Mouse (Mus musculus) cerebellum, postnatal 36 days (tissue): ENCODE data around the gene Ttbk1.
A peak's percentile ranks its signal among the peaks of the same experiment; 100 is the strongest.
"Not testable (repeated sequence)": the region's sequence is repeated elsewhere in the genome, so short reads cannot be mapped to it uniquely, and the experiment has no call there.

Experiments
- DNase-seq, 2 experiments: peaks; one replicate each; pipeline ENCODE4 v3.0.0; 2021 to 2022; ENCODE audit warnings: mixed read lengths in 2 of 2

The Ttbk1 gene

DNA sequence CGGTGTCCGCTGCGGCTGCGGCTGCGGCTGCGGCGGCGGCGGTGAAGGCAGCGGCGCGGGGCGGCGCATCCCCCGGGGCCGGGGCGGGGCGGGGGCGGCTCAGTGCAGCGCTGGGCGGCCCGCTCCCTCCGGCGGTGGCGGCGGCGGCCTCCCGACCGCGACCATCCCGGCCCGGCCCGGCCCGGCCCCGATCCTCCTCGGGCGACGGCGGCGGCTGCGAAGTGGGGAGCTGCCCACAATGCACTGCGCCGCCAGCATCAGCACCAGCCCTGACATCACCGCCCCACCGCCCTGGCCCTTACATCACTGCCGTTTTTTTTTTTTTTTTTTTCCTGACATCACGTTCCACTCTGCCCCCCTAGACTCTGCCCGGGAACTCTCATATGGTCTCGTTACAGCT, at the start of gene Ttbk1:
Ttbk1 (minus strand) TSS at position 245 of the 400 bp plus-strand sequence.
- peak; percentile 76 to 82 for DNase-seq

DNA sequence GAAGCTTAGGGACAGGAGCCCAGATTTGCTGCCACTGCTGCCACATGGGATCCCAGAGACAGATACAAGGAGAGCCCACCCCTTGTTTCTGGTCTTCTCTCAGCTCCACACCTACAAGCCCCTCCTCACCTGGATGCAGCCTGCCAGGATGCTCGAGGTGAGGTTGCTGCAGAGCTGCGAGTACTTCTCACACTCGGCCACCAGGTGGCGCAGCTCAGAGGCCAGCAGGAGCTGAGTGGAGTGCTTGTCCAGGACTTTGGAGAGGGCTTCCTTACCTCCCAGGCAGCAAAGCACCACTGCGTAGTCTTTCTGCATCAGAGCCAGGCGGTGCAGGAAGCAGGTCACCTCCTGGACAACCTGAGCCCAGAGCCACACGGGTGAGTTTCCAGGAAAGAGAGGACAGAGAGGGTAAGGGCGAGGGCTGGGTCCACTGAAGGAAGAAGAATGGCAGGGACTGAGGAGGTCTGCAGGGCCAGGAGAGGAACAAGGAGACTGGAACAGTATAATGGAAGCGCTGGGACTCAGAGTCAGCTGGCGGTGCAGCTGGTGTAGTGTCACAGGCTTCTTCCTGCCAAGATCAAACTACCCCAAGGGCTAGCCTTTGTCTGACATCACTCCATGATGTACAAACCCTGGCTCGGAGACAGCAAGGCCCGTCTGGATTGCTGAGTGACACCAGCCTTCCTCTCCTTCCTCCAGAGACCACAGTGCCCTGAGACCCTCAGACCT, 38.3 kb upstream of the Ttbk1 start:
- DNase-seq, result peak; percentile 78 to 83

DNA sequence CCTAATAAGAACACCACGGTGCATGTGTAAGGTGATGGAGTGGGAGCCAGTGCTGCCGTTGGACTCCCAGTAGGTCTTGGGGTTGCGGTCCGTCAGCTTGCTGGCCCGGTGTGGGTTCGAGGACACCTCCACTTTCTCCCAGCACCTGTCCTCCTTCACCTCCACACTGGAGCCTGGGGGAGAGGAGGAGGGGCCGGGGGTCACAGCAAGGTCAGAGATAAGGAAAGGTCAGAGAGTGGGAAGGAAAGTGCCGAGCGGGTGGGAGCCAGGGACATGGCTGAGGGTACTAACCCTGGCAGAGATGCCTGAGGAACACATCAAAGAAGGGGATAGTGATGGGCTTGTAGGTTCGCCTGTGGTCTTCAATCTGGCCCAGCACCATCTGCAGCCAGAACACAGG, 37.6 kb upstream of the Ttbk1 start:
- DNase-seq, result no peak

DNA sequence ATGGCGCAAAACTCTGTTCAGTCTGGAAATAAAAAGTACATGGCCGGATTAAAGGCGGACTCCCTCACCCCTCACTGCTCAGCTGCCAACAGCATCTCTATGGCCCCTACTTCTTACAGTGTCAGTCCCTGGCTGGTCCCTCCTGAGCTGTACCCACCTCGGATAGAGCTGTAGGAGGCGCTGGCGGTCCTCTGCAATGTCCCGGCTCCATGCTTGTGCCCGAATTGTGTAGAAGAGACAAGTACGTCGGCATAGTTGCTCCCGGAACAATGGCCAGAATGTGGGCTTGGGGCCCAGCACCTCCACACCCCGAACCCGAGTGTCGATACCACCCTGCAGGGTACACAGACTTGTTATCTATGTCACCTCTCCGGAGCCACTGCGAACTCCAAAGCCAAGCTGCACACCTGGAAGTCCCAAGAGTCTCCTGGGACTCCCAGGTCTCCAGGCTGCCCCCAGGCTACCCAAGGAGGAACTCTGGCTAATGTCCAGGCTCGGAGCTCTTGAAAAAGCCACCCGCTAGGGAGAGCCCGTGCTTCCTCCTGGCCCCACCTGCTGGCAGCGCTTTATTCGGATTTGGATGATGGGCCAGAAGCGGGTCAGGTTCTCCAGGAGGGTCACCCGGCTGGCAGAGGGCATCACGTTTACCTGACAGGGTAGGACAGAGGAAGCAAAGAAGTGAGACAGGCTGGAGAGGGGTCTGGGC, 34.6 kb upstream of the Ttbk1 start:
- DNase-seq, result no peak

DNA sequence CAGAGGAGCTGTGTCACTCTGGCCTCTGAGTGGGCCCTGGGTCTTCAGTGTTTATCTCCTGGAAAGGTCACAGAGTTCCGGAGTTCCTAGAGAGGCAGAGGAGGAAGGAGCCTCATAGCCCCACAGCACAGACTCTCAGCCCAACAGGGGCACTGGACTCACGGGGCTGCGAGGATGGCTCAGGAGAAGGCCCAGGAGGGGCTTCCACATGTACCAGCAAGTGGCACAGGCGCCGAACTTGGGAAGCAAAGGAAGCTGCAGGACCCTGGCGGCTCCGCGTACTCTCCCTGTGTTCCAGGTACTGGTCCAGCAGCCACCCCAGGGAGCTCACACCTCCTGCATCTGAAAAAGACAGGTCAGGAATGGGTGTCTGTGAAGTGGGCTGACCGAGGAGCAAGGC, 33.7 kb upstream of the Ttbk1 start:
- DNase-seq, result no peak

DNA sequence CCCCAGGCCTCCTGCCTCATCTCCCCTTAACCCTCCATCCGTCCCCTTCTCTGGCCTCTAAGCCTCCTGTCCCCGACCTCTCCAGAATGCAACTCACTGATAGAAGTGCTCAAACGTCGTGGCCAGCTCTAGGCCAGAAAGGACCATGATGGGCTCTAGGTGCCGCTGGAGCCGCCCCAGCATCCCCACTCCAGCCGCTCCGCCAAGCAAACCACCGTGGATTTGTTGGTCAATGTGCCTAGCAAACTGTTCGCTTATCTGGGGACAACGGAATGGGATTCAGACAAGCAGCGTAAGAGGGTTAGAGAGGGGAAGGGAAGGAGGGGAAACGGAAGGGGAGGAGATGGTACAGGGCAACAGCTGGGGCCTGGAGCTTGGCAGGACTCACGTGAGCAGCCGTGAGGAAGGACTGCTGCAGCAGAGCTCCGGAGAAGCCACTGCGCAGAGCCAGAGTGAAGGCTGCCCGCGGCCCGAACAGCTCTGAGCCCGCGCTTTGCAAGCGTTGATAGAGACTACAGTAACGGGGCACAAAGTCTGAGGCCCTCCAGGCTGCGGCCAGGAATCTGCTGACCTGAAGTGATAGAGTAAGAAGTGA, 33.0 kb upstream of the Ttbk1 start:
- DNase-seq, result no peak

DNA sequence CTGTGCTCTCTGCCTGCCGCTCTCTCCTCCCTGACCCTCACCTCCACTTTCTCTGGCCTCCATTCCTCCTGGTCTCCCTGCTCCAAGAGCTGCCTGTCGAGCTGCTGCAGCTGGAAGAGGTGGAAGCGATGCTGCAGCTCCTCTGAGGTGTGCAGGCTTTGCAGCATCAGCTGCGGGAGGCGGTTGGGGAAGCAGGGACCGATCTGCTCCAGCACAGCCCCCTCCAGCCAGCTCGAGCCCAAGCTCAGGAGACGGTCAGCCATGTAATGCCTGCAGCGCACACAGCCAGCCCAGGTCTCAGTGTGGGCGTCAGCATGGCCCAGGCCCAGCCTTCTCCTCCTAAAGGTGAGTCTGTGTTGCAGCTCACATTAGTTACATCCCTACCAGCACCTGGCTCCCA, 32.5 kb upstream of the Ttbk1 start:
- DNase-seq, result no peak

DNA sequence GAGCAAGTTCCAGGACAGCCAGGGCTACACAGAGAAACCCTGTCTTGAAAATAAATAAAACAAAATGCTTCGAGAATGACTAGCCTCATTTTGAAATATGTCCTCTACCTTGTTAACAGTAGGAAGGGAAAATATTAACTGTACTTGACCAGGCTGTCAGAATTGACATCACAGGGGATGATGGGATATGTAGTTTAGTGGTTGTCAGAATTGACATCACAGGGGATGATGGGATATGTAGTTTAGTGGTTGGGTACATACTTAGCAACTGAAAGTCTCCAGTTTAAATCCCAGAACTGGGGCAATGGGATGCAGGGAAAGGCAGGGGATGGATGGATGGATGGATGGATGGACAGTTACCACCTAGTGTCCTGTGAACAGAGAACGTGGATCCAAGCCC, 25.9 kb upstream of the Ttbk1 start:
- DNase-seq, result no peak

DNA sequence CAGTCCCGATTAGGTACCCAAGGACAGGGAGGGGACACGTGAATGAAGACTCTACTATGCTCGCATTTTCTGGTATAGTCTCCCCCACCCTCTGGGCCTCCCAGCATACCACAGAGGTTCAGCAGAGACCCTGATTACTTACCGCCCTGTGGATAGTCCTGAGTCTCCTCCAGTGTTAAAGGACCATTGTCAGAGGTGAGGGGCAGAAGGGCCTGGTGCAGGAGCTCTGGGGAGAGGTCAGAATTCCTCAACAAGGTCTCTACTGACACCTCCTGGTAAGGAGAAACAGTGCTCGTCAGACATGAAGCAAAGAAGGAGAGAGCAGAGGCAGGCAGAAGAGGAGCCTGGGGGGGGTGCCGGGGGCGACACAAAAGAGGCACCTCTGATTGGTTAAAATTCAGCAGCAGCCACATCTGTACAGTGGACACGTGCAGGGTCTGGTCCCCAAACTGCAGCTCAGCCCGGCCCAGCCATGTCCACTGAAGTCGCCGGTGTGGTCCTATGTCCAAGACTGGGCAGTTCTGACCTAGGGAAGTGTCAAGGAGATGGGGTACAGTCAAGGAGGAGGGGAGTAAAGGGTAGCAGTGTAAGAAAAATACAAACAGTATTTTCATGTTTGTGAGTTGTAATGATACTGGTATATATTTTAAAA, 23.7 kb upstream of the Ttbk1 start:
- no peak for DNase-seq

DNA sequence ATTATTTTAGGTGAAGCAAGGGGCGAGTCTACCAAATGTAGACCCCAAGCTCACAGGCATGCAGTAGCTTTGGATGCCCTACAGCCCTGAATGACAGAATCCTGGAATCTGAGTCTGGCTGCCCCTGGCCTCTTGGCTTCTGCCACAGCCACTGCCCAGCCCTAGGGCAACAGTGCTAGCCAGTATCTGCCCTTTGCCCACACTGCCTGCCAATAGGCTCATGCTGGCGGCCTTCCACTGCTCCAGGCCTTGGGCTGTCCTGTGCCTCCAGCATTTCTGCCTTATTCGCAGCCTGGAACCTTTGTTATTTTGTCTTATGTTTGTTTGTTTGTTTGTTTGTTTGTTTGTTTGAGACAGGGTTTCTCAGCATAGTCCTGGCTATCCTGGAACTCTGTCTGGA, 18.1 kb upstream of the Ttbk1 start:
- DNase-seq, result no peak

DNA sequence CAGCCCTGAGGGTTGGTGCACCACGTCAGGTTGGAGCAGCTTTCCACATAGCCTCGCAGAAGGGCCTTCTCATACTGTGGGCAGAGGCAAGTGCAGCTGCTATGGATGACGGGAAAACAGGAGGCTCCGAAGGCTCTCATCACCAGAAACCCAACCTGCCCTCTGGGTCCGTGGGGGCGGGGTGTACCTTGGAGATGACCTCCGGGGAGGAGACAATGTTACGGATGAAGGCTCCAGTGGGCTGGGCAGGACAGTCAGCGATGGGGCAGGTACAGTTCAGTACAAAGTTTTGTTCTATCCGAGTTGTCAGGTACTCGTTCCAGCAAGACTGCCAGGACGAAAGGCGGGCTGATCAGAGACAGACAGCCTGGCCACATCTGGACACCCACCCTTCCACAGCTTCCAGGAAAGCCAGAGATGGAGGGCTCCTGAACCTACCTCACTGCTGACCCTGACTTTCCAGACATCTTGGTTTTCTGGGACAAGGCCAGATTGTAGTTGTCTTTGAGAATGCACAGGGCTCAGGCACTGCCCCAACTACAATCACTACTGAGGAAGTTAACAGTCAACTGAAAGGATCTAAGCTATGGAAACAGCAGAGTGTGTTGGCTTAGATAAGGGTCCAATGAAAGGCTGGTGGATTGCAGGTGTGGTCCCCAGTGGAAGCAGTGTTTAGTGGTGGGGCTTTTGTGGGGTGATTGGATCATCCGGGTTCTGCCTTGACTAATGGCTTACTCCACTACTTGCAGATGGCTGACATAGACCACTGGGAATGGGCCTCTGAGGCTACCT, 16.6 kb upstream of the Ttbk1 start:
- DNase-seq, result no peak

DNA sequence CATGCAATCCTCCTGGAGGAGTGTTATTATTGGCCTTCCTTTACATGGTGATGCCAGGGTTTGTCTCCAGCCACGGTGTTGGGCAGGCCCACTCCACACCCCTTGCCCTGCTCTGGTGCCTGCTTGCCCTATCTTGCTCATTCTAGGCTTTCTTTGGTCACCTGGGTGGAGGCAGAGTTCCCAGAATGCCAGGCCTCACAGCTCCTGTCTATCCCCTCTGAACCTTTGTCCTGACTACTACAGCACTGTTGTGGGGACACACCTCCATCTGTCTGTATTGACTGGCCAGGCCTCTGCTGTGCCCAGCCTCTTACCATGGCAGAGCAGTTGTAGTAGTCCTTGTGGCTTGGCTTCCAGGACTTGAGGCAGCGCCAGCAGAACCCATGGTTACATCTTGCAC, 15.3 kb upstream of the Ttbk1 start:
- DNase-seq, result no peak

DNA sequence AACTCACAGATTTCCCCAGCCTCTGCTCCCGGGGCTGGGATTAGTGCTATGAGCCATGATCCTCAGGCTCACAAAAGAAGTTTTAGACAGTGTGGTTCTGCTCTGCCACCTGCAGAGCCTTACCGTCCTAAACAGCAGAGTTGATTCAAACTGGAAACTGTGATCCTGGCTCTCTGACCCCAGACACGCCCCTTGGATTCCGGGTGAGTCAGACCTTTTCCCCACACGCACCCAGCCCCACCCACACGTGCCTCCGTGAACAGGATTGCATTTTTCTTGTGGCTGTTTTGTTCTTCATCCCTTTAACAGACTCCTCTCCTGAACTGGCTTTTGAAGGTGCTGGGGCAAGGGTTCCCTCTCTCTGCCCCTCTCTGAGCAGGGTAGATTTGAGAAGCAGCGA, 10.5 kb upstream of the Ttbk1 start:
- no peak for DNase-seq

DNA sequence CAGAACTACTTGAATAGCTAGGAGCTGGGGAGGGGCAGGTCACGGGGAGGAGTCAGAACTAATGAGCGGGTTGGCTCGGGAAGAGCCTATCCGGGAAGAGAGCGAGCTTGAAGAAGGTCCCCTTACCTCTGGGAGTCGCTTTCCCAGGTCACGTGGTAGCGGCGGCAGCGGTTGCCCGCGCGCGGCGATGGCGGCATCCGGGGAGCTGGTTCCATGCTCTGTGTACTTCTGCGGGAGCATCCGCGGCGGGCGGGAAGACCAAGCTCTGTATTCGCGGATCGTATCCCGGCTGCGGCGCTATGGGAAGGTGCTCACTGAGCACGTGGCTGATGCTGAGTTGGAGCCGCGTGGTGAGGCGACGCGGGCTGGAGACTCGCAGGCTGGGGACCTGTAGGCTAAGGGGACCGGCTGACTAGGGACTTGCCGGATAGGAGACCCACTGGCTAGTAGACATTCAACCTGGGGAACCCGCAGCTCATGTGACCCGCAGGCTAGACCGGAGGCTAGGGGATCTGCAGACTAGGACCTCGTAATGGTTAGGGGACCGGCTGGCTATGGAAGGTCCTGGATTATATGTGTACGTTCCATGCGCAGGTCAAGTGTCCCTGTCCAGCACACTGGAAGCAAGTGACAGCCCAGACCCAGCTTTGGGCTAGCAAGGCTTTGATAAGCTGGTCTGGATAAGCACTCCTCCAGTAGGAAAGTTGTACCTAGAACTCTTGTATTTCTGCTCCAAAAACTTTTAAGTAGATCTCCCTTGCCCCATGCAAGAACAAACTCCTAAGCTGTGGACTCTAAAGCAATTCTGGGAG, 9.4 kb upstream of the Ttbk1 start, which contains the start of gene Dnph1:
Dnph1 (plus strand) TSS at position 89 of the 812 bp plus-strand sequence.
- DNase-seq, result peak; percentile 72 to 76

DNA sequence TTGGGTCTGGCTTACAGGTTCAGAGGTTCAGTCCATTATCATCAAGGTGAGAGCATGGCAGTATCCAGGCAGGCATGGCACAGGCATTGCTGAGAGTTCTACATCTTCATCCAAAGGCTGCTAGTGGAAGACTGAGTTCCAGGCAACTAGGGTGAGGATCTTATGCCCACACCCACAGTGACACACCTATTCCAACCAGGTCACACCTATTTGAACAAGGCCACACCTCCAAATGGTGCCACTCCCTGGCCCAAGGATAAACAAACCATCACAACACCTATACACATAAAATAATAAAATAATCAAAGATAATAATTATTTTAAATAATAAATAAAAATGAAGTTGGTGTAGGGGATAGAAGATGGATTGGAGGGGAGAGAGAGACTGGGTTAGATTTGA, 8.6 kb upstream of the Ttbk1 start:
- not testable (repeated sequence) for DNase-seq

DNA sequence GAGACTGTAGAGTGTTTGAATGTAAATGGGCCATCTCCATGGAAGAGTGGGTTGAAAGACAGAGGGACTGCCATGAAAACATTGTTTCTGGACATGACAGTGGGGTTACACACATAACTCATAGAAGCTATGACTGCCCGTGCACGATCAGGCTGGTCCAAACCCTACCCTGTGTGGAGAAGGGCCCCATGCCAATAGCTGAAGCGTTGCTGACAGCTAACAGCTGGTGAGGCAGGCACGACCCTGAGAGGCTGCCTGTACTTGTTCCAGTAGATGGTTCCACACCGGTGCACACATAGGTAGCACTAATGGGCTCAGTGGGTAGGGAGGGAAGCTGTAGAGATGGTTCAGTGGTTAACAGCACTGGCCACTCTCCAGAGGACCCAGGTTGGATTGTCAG, 8.0 kb upstream of the Ttbk1 start:
- no peak for DNase-seq

DNA sequence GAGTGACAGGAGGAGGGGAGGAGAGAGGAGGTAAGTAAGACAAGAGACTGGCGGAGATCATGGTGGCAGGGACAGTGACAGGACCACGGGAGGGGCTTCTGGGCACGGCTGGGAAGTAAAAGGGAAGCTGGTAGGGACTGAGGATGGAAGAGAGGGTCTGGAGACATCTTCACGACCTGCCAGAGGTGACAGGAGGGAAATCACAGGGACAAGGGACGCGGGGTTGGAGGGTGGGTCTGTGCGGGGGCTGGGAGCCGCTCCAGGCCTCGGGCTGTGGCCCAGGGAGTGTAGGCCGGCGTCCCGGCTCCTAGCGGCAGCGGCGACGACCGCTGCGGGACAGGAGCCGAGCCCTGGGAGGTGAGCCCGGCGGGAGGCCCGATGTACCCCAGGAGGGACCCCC, 480 bp downstream of the Ttbk1 start:
- peak in 1 of 2 experiments; percentile 27 for DNase-seq

DNA sequence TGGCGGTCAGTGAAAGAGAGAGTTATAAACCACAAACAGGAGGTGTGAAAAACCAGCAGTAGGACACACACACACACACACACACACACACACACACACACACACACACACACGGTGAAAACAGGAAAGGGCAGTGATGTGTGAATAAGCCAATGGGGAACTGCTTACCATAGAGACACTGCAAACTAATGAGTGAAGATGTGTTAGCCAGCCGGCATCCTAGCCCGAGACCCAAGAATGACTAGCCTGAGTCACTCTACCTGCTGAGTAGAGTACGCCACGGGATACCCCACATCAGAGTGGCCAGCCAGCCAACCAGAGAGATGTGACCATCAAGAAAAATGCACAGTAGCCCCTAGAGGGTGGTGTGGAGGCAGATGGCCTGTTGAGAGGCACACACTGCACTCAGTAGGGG, 3.0 kb downstream of the Ttbk1 start:
- DNase-seq, result peak; percentile 50 to 52

DNA sequence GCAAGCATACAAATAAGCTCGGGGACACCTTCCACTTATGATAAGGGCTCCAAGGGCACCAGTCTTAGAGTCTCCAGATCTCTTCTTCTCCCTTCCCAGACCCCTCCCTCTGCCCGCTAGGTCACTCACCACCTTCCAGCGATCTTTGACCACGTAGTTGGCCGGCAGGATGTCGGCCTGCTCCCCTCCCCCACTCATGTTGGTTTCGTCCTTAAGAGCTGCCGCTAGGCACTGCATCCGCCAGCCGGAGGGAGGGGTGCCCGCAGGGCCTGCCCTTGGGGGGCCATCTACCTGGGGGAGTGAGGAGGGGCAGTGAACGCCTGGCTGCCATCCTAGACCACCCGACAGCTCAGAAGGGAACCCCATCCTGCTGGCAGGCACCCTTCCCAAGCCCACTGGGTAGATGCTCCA, 3.4 kb downstream of the Ttbk1 start:
- peak; percentile 54 to 55 for DNase-seq

DNA sequence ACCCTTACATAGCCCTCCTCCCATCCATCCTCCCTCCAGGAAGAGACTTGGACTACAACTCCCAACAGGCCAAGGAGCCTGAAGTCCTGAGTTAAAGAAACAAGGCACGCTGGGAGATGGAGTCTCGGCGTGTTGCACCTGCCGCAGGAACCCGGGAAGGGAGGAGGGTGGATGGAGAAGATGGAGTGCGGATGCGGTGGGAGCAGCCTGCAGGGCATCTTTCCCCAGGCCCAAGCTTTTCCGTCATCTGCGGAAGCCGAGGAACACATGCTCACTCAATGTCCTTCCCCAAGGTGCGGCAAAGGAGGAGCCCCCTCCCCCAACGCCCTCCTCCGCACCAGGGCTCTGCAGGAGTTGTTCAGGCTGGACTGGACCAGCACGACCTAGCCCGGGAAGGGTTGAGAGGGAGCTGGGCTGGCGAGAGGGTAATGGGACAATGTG, 3.9 kb downstream of the Ttbk1 start:
- peak; percentile 75 to 77 for DNase-seq

DNA sequence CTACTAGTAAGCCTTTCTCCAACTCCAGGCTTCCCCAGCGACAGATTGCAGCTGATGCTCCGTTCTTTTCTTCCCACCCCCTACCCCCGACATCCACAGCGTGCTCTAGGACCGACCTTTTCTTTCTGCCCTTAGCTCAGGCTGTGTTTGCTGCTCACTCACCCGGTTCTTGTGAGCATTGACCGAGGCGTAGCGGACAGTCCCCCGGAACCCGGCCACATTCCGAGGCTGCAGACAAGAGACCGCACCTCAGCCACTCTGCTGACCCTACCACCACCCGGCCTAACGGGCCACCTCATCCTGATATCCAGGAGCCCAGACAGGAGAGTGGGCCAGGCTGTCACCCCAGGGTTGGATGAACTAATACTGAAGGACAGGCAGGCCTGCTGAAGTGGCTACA, 10.2 kb downstream of the Ttbk1 start:
- no peak for DNase-seq

DNA sequence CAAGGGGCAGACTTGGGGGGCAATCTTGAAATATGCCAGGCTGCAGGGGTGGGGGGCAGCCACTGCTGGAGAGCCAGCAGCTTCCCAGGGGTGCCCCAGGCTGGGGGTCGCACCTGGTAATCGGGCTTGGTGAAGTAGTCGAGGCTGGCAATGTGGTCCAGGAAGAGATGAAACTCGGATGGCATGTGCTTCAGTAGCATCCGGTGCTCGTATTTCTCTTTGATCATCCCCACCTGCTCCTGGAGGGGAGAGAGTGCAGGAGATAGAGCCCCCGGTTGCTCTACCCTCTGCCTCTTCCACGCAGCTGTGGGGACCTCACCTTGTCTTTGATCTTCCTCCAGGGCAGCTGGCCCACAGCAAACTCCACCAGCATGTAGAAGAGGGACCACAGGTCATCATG, 10.9 kb downstream of the Ttbk1 start:
- no peak for DNase-seq
